20 mouse cellular contexts compared by ENCODE assay signal in genomic region chr7:48782432-48782831, GRCm38 (mm10).
"Had no signal": no experiment of that assay in that cellular context is flagged by ENCODE, and none has a peak within 500 bp of the region (broad histone marks: within the 10 kb centered on the region; RNA-seq: fewer than 3 reads in every experiment).

No protein-coding gene starts in this region.

- ATAC-seq: hindbrain, embryonic 16.5 days; hindbrain, postnatal 0 days; inflammation-experienced regulatory T-cells, adult 6 months; intestine, embryonic 15.5 days; intestine, embryonic 16.5 days; intestine, postnatal 0 days had no signal

- DNase-seq: heart, postnatal 10 days; heart, postnatal 14 days; heart, postnatal 36 days; heart, postnatal 4 days; kidney, adult 18-20 months; kidney, adult 2 months; kidney, adult 8-10 months; kidney, adult 9 months; kidney, postnatal 10 days; kidney, postnatal 14 days; kidney, postnatal 25 days; kidney, postnatal 36 days; kidney, postnatal 4 days; layer of hippocampus, adult 9-11 months had no signal
